Mouse (Mus musculus) lung, adult 2 months (tissue): Measurements from ENCODE around the gene Tm6sf1.

Experiments
- CTCF ChIP-seq: fragments of 200-500 bp; IDR thresholded peaks from 2 replicates; pipeline ENCODE4 v1.5.1; 2011; ENCODE audit warnings: mild to moderate bottlenecking, low read length, control low read depth; ENCODE audit not compliant: insufficient read depth
- POLR2A ChIP-seq: fragments of 200-500 bp; IDR thresholded peaks from 2 replicates; pipeline ENCODE4 v1.6.1; 2011; ENCODE audit warnings: low read depth, mild to moderate bottlenecking, control low read depth, low read length, borderline replicate concordance; ENCODE audit errors: extremely low read depth

- TF ChIP-seq CTCF (no peak), POLR2A (no peak)
These were observed 40.6 kb downstream of the Tm6sf1 start for GRCm38 (mm10) chr7:81899361-81899760.
